Mouse (Mus musculus): ENCODE results near the gene Clp1.

The Clp1 gene

GRCm38 (mm10) chr2:84716423-84717355 lies 10.5 kb downstream of the Clp1 start:
- in situ Hi-C loops (cut with MboI; ENCODE audit: low pct_unique_long_range_greater_than_20kb in 1 of 2, low sequenced_read_pairs in 2 of 2, unreplicated experiment in 1 of 2) = no loop called here

- in situ Hi-C loops (cut with MboI; ENCODE audit: low pct_unique_long_range_greater_than_20kb in 1 of 2, low sequenced_read_pairs in 2 of 2, unreplicated experiment in 1 of 2) = no loop called here
Measured at GRCm38 (mm10) chr2:84715562-84716361, 11.4 kb downstream of the Clp1 start.

GRCm38 (mm10) chr2:84714811-84715561 lies 12.2 kb downstream of the Clp1 start, which contains the start of gene Zdhhc5:
Gene Zdhhc5 (minus strand): TSS chr2:84715180.
- in situ Hi-C loops (cut with MboI; ENCODE audit: low pct_unique_long_range_greater_than_20kb in 1 of 2, low sequenced_read_pairs in 2 of 2, unreplicated experiment in 1 of 2) = no loop called here

- in situ Hi-C loops (cut with MboI; ENCODE audit: low pct_unique_long_range_greater_than_20kb in 1 of 2, low sequenced_read_pairs in 2 of 2, unreplicated experiment in 1 of 2) = no loop called here
Measured at GRCm38 (mm10) chr2:84714422-84714810, 12.7 kb downstream of the Clp1 start.

- in situ Hi-C loops (cut with MboI; ENCODE audit: low pct_unique_long_range_greater_than_20kb in 1 of 2, low sequenced_read_pairs in 2 of 2, unreplicated experiment in 1 of 2) = no loop called here
Measured at GRCm38 (mm10) chr2:84711898-84712297, 15.3 kb downstream of the Clp1 start.

GRCm38 (mm10) chr2:84707523-84707922 lies 19.6 kb downstream of the Clp1 start:
- in situ Hi-C loops (cut with MboI; ENCODE audit: low pct_unique_long_range_greater_than_20kb in 1 of 2, low sequenced_read_pairs in 2 of 2, unreplicated experiment in 1 of 2) = no loop called here

GRCm38 (mm10) chr2:84705295-84705694 lies 21.9 kb downstream of the Clp1 start:
- in situ Hi-C loops (cut with MboI; ENCODE audit: low pct_unique_long_range_greater_than_20kb in 1 of 2, low sequenced_read_pairs in 2 of 2, unreplicated experiment in 1 of 2) = no loop called here

- in situ Hi-C loops (cut with MboI; ENCODE audit: low pct_unique_long_range_greater_than_20kb in 1 of 2, low sequenced_read_pairs in 2 of 2, unreplicated experiment in 1 of 2) = no loop called here
Measured at GRCm38 (mm10) chr2:84704329-84704728, 22.8 kb downstream of the Clp1 start.

- in situ Hi-C loops (cut with MboI; ENCODE audit: low pct_unique_long_range_greater_than_20kb in 1 of 2, low sequenced_read_pairs in 2 of 2, unreplicated experiment in 1 of 2) = no loop called here
Measured at GRCm38 (mm10) chr2:84703497-84703896, 23.7 kb downstream of the Clp1 start.

GRCm38 (mm10) chr2:84695007-84695695 lies 32.0 kb downstream of the Clp1 start:
- in situ Hi-C loops (cut with MboI; ENCODE audit: low pct_unique_long_range_greater_than_20kb in 1 of 2, low sequenced_read_pairs in 2 of 2, unreplicated experiment in 1 of 2) = no loop called here

GRCm38 (mm10) chr2:84690050-84690449 lies 37.1 kb downstream of the Clp1 start:
- in situ Hi-C loops (cut with MboI; ENCODE audit: low pct_unique_long_range_greater_than_20kb in 1 of 2, low sequenced_read_pairs in 2 of 2, unreplicated experiment in 1 of 2) = no loop called here

- in situ Hi-C loops (cut with MboI; ENCODE audit: low pct_unique_long_range_greater_than_20kb in 1 of 2, low sequenced_read_pairs in 2 of 2, unreplicated experiment in 1 of 2) = no loop called here
Measured at GRCm38 (mm10) chr2:84688080-84688844, 38.9 kb downstream of the Clp1 start.

GRCm38 (mm10) chr2:84682605-84683183 lies 44.5 kb downstream of the Clp1 start:
- in situ Hi-C loops (cut with MboI; ENCODE audit: low pct_unique_long_range_greater_than_20kb in 1 of 2, low sequenced_read_pairs in 2 of 2, unreplicated experiment in 1 of 2) = no loop called here

GRCm38 (mm10) chr2:84679016-84679415 lies 48.1 kb downstream of the Clp1 start, which contains the start of gene Tmx2:
Gene Tmx2 (minus strand): TSS chr2:84679140.
- in situ Hi-C loops (cut with MboI; ENCODE audit: low pct_unique_long_range_greater_than_20kb in 1 of 2, low sequenced_read_pairs in 2 of 2, unreplicated experiment in 1 of 2) = no loop called here

GRCm38 (mm10) chr2:84677968-84678880 lies 48.9 kb downstream of the Clp1 start, which contains the start of the genes Gm28635 and Med19:
Gene Gm28635 (minus strand): TSS chr2:84678041.
Gene Med19 (plus strand): TSS chr2:84678402.
- in situ Hi-C loops (cut with MboI; ENCODE audit: low pct_unique_long_range_greater_than_20kb in 1 of 2, low sequenced_read_pairs in 2 of 2, unreplicated experiment in 1 of 2) = no loop called here
